Mouse (Mus musculus): ENCODE results near the gene Gcc2.
"Not testable (repeated sequence)": the region's sequence is repeated elsewhere in the genome, so short reads cannot be mapped to it uniquely, and the experiment has no call there.

Gene Gcc2

DNA sequence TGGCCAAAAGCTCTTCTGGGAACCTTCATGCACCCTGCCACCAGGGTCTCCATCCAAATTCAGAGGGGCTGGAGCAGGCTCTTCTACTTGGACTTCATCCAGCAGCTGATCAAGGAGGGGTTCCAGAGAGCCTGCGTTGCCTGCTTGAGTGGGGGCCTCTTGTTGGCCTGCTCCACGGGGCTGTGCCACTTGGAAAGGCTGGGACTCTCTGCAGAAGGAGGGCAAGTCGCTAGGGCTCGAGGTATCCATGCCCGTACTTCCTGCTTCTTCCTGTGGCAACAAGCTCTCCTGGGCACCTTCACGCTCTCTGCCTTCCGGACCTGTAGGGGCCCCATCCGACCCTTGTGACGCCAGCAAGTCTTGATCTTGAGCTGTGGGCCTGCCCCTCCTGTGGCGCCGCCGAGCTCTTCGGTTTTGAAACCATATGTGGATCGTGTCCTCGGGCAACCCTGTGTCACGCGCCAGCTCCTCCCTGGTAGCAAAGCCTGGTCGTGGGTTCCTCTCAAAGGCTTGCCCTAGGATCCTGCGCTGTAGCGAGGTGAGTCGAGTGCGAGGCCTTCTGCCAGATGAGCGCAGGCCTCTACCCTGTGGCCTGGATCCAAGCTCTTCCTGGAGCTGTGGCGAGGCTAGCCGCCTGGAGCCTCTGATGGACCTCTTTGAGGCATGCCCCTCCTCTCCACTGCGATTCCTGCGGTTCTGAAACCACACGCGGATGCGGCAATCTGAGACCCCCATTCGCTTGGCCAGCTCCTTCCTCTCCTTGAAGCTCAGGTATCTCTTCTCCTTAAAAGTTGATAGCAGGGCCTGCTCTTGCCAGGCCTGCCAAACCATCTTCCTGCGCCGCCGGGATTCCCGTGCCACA is 23.3 kb upstream of the Gcc2 start:
- DNase-seq (ENCODE audit: low read depth, low spot score): not testable (repeated sequence)

DNA sequence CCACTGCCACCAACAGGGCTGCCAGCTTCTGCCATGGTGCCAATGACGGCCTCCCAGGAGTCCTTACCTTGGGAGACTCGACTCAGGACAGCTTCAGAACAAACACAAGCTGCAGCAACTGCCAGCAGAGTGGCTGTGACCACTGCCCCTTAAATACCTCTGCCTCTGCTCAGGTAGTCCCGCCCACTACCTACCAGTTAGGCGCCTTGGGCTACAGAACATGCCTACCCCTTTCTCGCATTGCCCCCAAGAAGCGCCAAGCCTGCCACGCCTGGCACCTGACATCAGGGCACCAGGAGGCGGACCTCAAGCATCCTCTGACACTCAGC is 22.7 kb upstream of the Gcc2 start, which contains the start of gene Duxf3:
Gene Duxf3, minus strand, starts transcription at position 35 of the 329 bp plus-strand sequence.
- DNase-seq (ENCODE audit: low read depth, low spot score): not testable (repeated sequence)

DNA sequence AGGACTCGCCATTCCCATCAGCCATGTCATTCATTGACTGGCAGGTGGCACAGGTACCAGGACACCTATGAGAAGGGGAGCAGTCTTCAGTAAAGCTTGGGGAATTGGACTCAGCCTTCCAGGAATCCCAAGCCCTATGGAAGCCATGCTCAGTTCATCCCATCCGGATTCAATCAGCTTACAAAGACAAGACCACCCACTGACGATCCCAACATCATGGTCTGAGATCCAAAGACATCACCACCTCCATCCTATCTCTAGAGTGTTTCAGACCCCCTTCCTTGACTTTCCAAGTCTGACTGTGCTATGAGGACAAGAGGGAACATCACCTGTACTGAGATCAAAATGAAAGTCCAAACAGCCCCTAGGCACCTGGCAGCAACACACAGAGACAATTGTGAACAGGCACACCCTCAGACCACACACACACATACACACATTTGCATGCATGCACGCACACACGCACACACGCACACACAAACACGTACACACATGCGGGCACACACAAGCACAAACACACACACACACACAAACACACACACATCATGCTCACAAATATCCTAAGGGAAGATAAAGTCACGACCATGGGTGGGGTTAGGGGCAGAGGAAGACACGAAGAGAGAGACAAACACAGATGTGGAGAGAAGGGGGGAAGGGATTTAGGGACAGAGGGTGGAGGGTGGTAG is 22.1 kb upstream of the Gcc2 start:
- DNase-seq (ENCODE audit: low read depth, low spot score): not testable (repeated sequence)

DNA sequence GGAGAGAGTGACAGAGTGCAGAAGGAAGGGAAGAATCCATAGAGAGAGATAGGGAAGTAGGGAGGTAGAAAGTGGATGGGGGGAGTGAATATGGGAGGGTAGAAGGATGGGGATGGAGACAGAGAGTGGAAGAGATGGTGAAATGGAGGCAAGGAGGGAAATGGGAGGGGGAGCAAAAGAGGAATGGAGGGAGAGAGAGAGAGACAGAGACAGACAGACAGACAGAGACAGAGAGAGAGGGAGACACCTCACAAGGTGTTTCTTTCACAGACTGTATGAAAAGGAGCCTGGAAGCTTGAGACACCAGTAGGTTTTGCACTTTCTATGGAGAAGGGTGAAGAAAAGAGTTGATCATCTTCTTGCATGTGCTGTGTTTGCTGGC is 21.6 kb upstream of the Gcc2 start:
- DNase-seq (ENCODE audit: low read depth, low spot score): not testable (repeated sequence)

DNA sequence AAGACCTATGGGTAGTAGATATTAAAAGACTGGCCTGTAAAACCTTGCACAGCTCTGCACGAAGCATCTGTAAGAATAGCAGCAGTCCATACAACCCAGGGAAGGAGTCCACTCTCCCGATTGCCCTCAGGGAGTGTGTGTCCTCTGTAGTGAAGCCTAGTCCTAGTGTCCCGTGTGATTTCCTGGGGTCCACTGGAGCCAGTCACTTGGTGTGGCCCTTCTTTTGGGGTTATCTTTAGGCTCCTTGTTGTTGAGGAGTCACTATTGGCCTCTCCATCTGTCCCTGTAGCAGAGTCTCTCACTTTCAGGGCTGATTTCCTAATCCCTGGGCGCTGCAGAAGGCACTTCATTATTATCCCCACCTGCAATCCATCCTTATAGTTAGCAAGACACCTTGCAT is 20.3 kb upstream of the Gcc2 start:
- not testable (repeated sequence) for DNase-seq (ENCODE audit: low read depth, low spot score)

DNA sequence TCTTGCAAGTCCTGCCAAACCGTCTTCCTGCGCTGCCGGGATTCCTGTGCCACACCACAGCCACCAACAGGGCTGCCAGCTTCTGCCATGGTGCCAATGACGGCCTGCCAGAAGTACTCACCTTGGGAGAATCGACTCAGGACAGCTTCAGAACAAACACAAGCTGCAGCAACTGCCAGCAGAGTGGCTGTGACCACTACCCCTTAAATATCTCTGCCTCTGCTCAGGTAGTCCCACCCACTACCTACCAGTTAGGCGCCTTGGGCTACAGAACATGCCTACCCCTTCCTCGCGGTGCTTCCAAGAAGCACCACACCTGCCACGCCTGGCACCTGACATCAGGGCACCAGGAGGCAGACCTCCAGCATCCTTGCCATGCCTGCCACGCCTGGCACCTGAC is 18.7 kb upstream of the Gcc2 start, which contains the start of gene Gm4981:
Gene Gm4981, minus strand, starts transcription at position 89 of the 400 bp plus-strand sequence.
- DNase-seq (ENCODE audit: low read depth, low spot score): no peak

DNA sequence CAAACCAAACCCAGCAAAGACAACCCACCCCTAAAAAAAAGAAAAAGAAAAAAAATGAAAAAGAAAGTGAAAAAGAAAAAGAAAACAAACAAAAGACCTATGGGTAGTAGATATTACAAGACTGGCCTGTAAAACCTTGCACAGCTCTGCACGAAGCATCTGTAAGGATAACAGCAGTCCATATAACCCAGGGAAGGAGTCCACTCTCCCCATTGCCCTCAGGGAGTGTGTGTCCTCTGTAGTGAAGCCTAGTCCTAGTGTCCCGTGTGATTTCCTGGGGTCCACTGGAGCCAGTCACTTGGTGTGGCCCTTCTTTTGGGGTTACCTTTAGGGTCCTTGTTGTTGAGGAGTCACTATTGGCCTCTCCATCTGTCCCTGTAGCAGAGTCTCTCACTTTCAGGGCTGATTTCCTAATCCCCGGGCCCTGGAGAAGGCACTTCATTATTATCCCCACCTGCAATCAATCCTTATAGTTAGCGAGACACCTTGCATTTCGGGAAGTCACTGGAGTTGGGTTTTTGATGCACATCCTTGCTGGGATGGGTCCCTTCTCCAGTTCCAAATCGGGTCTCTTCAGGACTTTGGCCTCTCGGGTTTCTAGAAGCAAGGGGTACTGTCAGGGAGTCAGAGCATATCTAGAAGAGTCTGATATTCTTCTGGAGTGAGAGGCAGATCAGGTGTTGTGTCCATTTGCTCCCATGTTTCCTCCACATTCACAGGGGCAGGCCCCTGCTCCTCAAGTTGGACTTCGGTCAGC is 16.1 kb upstream of the Gcc2 start:
- not testable (repeated sequence) for DNase-seq (ENCODE audit: low read depth, low spot score)

DNA sequence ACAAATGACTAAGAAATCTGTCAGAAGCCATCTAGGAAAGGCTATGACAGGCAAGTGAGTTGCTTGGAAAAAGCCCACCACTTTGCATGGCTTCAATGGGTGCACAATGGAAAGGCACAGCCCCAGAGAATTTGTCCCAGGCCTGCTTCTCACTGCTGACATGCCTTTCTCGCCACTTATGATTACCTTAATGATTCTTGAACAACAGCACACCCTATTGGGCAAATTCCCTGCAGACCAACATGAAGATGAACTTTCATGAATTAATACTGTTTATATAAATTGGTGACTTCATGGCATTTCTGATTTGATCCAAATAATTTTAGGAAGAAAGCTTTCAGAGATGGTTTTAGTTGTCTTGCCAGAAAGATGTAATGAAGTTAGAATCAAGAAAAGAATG is 5.8 kb upstream of the Gcc2 start:
- no peak for DNase-seq (ENCODE audit: low read depth, low spot score)

DNA sequence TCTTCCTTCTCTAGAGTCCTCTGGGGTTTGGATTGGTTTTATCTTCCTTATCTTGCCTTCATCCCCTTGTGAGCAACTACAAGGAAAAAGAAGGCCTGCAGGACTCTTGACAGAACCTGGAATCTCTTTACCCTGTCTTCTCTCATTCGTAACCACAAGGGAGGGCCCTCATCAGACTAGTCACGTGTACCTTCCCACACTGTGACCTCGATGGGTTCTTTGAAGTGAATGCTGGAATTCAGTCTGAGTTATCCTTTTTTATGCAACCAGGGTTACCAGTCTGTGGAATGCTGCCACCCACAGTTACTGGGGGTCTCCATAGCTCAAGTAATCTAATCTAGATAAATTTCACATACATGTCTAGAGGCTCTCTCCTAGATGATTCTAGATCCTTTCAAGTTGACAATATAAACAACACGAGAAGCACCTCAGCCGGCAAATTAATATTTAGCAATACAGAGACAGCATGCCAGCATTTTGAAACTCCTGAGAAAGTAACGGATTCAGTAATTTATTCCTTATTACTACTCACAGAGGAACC is 592 bp upstream of the Gcc2 start:
- no peak for DNase-seq (ENCODE audit: low read depth, low spot score)

DNA sequence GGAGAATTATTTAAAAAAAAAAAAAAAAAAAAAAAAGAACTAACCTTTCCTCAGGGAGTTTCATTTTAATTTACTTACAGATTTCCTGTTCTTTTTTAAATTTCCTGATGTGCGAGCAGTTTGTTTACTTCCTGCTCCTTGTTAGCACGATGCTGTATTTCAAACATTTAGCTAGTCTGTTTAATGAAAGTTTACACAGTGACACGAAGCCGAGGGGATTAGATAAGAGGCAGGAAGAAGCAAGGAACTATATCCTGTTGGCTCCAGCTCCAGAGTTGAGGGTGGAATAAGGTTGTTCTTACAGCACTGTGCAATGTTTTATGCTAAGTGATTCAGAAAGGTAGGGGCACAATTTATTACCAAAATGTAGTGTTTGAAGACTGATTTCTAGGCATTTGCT is 657 bp downstream of the Gcc2 start:
- no peak for DNase-seq (ENCODE audit: low read depth, low spot score)

DNA sequence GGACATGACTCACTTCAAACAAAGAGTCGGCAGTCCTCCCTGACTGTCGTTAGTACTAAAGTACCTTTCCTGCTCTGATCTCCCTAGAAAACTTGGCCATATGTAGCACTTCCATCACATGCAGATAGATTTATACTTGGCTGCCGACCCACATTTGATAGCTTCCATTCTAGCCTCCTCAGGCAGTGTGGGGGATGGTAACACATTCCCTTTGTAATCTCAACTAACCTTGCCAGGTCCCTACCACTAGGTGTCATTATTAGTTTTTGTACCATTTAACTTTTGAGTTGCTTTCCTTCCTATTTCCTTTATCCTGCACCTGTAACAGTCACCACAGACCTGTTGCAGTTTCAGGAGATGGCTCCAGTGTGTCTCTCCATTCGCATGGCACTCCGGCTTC is 3.2 kb downstream of the Gcc2 start:
- DNase-seq (ENCODE audit: low read depth, low spot score): no peak

DNA sequence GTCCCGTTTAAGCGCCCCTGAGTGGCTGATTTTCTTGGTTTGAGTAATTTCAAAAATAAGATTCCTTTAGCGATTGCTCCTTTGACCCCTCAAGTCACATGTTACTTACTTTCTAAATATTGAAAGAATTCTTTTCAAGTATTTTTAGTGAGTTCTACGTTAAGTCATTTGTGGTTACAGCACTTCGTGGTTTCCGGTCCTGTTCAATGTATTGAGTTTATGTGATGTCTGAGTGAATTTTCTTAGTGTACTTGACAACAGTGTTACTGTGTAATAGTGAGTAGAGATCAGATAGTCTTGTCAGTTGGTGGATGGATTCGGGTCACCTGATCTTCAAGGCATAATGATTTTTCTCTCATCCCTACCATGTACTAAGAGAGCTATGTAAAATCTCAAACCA is 26.9 kb downstream of the Gcc2 start:
- no peak for DNase-seq (ENCODE audit: low read depth, low spot score)

DNA sequence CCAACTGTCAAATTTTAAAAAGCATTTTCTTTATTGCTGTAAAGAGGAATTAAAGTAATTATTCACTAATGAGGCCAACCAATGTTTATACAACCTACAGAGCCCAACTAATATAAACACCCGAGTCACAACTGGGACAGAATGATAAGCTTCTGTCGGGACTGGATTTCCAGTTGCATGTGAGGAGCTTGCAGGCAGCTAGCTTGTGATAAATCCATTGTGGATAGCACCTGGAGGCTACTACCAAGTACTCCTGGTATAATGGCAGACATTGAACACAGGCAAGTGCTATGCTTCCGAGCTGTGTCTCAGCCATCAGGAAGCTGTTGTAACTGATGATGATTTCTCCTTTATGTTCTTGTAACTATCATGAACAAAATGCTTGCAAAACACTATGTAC is 35.4 kb downstream of the Gcc2 start:
- no peak for DNase-seq (ENCODE audit: low read depth, low spot score)

DNA sequence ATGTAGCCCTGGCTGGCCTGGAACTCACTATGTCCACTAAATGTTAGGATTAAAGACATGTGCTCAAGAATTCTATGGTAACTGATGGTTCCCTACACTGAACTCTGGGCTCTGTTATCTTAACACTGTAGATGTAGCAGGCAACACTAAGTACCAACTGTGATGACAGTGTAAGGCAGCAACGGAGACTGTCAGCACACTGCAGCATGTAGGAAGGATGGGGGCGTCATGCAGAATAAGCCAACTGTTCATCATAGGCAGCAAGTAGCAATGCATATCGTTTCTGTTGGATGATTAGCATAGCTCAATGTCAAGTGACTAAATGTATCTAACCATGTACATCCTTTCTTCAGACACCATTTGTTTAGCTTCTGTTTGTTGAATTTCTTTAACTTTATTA is 38.9 kb downstream of the Gcc2 start:
- no peak for DNase-seq (ENCODE audit: low read depth, low spot score)

DNA sequence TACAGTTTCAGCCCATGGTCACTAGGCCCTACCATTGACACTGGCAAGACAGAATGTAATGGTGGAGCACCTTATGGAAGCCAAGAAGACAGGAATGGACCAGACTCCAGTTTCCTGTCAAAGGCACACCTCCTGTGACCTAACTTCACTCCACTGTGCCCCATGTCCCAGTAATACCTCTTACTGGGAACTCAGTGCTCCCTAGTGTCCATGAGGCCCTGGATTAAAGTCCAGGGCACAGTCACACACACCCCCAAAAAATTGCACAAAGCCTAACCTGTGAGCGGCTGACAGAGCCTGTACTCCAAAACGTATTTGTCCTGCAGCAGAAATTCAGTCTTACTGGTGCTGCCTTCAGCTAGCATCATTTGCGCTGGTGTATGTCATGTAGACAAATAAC is 40.3 kb downstream of the Gcc2 start:
- DNase-seq (ENCODE audit: low read depth, low spot score): no peak

DNA sequence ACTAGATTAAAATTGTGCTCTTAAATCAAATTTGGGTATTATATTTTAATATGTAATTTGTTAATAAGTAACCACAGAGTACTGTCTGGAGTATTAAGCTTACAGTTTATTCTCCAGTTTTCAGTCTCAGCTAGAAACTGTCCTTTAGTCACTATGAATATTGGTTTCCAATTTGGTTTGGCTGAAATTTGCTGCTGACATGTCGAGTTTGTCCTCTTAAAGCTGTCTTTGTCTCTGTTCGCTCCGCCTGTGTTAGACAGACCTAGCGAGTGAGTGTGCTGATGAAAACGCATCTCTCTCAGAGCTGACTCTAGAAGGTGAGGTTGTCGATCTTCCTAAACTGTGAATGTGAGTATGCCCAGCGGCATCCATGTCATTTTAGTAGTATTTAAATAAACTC is 49.7 kb downstream of the Gcc2 start:
- no peak for DNase-seq (ENCODE audit: low read depth, low spot score)

DNA sequence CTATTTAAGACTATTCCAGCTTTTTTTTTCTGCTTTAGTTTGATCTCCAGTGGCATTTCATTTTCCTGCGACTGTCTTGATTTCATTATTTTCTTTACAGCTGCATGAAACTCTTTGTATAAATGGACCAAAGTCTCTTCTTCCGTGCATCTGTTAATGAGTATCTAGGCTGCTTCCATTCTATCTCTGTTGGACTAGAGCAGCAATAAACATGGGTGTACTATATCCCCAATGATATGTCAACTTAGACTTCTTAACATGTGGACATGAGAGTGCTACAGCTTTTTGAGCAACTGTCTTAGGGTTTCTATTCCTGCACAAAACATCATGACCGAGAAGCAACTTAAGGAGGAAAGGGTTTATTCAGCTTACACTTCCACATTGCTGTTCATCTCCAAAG is 51.6 kb downstream of the Gcc2 start:
- no peak for DNase-seq (ENCODE audit: low read depth, low spot score)

DNA sequence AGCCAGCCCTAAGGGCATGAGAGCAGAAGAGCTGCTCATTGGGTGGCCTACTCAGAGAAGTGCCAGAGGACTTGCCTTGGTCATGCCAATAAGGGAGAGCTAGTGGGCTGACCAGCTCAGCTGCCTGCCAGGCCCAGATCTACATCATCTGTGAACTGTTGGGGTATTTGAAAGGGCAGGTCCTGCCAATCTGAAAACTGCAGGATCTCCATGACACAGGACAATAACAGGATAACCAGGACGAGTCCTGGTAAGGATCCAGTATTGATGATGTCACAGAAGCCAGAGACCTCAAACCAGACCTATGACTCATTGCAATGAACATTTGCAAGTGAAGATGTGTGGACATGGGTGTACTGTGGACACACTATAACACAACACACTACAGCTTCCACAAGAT is 55.5 kb downstream of the Gcc2 start:
- DNase-seq (ENCODE audit: low read depth, low spot score): no peak

DNA sequence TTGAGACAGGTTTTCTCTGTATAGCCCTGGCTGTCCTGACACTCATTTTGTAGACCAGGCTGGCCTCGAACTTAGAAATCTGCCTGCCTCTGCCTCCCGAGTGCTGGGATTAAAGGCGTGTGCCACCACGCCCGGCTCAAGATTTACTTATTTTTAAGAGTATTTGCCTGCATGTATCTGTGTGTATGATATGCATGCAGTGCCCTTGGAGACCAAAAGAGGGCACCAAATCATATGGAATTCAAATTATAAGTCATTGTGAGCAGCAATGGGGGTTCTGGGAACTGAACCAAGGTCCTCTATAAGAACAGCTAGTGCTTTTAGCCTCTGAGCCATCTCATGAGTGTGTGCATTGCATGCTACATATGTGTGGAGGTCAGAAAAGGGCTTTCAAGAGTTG is 57.6 kb downstream of the Gcc2 start:
- no peak for DNase-seq (ENCODE audit: low read depth, low spot score)

DNA sequence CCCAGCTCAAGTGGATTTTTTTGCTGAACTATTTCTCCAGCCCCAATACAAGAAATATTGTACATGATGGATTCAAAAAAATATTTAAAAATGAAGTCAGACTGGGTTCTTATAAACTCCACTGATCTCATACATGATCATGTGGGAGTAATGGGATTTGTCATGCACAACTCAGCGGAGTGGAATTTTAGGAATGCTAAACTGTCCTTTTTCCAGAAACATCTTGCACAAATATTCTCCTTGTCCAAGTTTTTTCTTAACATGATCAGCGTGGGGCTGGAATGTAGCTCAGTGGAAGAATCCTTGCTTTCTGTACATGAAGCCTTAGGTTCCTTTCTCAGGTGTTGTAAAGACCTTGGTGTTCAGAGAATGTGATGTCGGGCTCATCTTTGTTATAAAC is 65.6 kb downstream of the Gcc2 start:
- no peak for DNase-seq (ENCODE audit: low read depth, low spot score)

DNA sequence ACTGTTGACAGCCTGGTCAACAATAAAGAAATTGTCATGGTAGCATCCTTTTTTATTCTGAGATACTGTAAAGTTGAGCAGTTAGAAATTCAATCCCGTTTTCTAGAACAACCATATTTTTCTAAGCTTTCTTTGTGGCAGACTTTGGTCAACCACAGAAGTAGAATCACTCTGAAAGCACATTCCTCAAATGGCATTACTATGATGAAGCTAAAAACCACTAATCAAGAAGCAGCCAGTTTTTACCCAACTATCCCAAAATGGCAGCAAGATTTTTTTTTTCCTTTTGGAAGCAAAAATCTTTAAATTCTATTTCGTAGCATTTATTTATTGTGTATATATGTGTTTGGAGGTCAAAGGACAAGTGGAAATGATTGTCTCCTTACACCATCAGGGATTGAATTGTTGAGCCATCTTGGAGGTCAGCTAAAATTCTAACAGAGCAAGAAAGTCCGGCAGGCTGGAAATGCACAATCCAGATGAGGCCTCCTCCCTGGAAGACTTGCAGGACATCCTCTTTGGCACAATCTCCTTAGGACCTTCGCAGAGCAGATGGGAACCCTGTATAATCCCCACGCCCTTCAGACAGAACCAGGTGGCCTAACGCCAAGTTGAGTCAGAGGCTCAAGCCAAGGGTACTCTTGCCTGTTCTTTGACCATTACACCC is 67.2 kb downstream of the Gcc2 start:
- DNase-seq (ENCODE audit: low read depth, low spot score): no peak
